Mouse (Mus musculus): ENCODE data around the gene Ube2q1.

- no peak for TF ChIP-seq POLR2A (IDR thresholded peaks at IDR 0.05; ENCODE audit: insufficient read depth, low read depth, low read length)
- TF ChIP-seq EP300 (IDR thresholded peaks at IDR 0.05; ENCODE audit: insufficient read depth, low read depth, low read length) = no peak
Measured at GRCm38 (mm10) chr3:89807171-89807570, 33.8 kb downstream of the Ube2q1 start.
